Mouse (Mus musculus) embryonic facial prominence, embryonic 12.5 days (tissue): ENCODE results near the gene Plekhg3. TPM values are rescaled to one million over a fixed set of nuclear protein-coding genes. Genes with fewer than 3 reads are reported as not detected.

Source experiments
- microRNA-seq: library from miRNA; unstranded; fragments of <30 nt; microRNA quantifications from one replicate; pipeline ENCODE4, GENCODE M21; 2017
- polyA plus RNA-seq: library from polyadenylated mRNA; unstranded; fragments of >200 nt; fragmentation: Nextera tagmentation; extraction: Ambion mirVana; gene quantifications from 2 replicates; pipeline ENCODE4 v1.2.1, GENCODE M21; 2016

The Plekhg3 gene
- polyA plus RNA-seq, 1 experiment from 2014 or later, result 4.5 TPM

Small RNA genes lying within 50 kb of the gene (microRNA-seq; reads per million reads assigned to microRNA genes)
- gene Mir5135, result not detected

Other genes starting within 250 kb of the Plekhg3 start
- gene Akap5, start 206.0 kb upstream of the Plekhg3 start, polyA plus RNA-seq, result 1.9 and 2.3 TPM in 2 replicates
- gene Zbtb25, start 161.3 kb upstream of the Plekhg3 start, polyA plus RNA-seq, result 20.6 and 22.4 TPM in 2 replicates
- 11.0 and 11.7 TPM in 2 replicates for gene Zbtb1, start 160.6 kb upstream of the Plekhg3 start, polyA plus RNA-seq
- 4.4 and 5.6 TPM in 2 replicates for gene Hspa2, start 126.7 kb upstream of the Plekhg3 start, polyA plus RNA-seq
- gene Ppp1r36, start 113.4 kb upstream of the Plekhg3 start, polyA plus RNA-seq, result 2.0 and 2.1 TPM in 2 replicates
- gene Sptb, start 179.7 kb downstream of the Plekhg3 start, polyA plus RNA-seq, result 1.6 and 1.8 TPM in 2 replicates
- 78.9 and 87.6 TPM in 2 replicates for gene Churc1, start 234.6 kb downstream of the Plekhg3 start, polyA plus RNA-seq
- 42.9 and 45.9 TPM in 2 replicates for gene Fntb, start 234.7 kb downstream of the Plekhg3 start, polyA plus RNA-seq